Mouse (Mus musculus) hindbrain, embryonic 15.5 days (tissue): ENCODE data around the gene Zcrb1. TPM values are rescaled to one million over a fixed set of nuclear protein-coding genes. Genes with fewer than 3 reads are reported as not detected.

Experiments
- ATAC-seq: fragments of 200-750 bp; cut with Nextera tagmentation; 2 replicates; pipeline ENCODE4 v1.8.0; 2017; ENCODE audit warnings: low read depth, moderate number of reproducible peaks, moderate TSS enrichment; ENCODE audit not compliant: low FRiP score
- H3K27ac ChIP-seq: fragments of 300-500 bp; sonication (generic); replicated peaks from 2 replicates; pipeline ENCODE4 v1.5.1; 2015; ENCODE audit warnings: mild to moderate bottlenecking, inconsistent platforms
- H3K27me3 ChIP-seq: fragments of 300-500 bp; sonication (generic); 2 replicates; pipeline ENCODE4 v1.6.1; 2015; ENCODE audit warnings: control low read depth, inconsistent platforms
- H3K36me3 ChIP-seq: fragments of 300-500 bp; sonication (generic); 2 replicates; pipeline ENCODE4 v1.6.1; 2015; ENCODE audit warnings: control low read depth, inconsistent platforms
- H3K4me1 ChIP-seq: fragments of 300-500 bp; sonication (generic); replicated peaks from 2 replicates; pipeline ENCODE4 v1.6.1; 2015; ENCODE audit warnings: control low read depth, inconsistent platforms
- H3K4me2 ChIP-seq: fragments of 300-500 bp; sonication (generic); 2 replicates; pipeline ENCODE4 v1.6.1; 2015; ENCODE audit warnings: moderate library complexity, mild to moderate bottlenecking, inconsistent platforms
- H3K4me3 ChIP-seq: fragments of 300-500 bp; sonication (generic); 2 replicates; pipeline ENCODE4 v1.5.1; 2015; ENCODE audit warnings: mild to moderate bottlenecking, inconsistent platforms
- H3K9ac ChIP-seq: fragments of 300-500 bp; sonication (generic); 2 replicates; pipeline ENCODE4 v1.6.1; 2015; ENCODE audit warnings: inconsistent platforms
- H3K9me3 ChIP-seq: fragments of 300-500 bp; sonication (generic); 2 replicates; pipeline ENCODE4 v1.6.1; 2016; ENCODE audit warnings: control low read depth, inconsistent platforms
- WGBS: fragments of 180-500 bp; shearing (Covaris S2); methylation state at CpG from one replicate; pipeline ENCODE4 v1.1.7; 2015; 5-methylcytosine and 5-hydroxymethylcytosine counted together
- polyA plus RNA-seq: library from polyadenylated mRNA; unstranded; fragments of >200 nt; fragmentation: Nextera tagmentation; extraction: Ambion mirVana; gene quantifications from 2 replicates; pipeline ENCODE4 v1.2.1, GENCODE M21; 2015

Gene Zcrb1
- 147 and 158 TPM in 2 replicates for polyA plus RNA-seq

- peak; percentile 96 for ATAC-seq
- Histone ChIP-seq H3K4me1 (peaks cover 44% of the 10 kb centered on the region), H3K9ac (peak within 1 kb of the TSS; percentile 92), H3K4me3 (peak within 1 kb of the TSS; percentile 97), H3K9me3 (no peaks in the 10 kb centered on the region), H3K4me2 (peak within 1 kb of the TSS; percentile 79), H3K36me3 (peaks cover 16% of the 10 kb centered on the region; the same call in 1 of the 2 replicates), H3K27me3 (no peaks in the 10 kb centered on the region), H3K27ac (peak within 1 kb of the TSS; percentile 86)
- WGBS: under 1% methylated on average over 91 of the region's 100 CpGs
These were observed at the start of gene Zcrb1, which contains the start of gene Pphln1 for GRCm38 (mm10) chr15:93397826-93398698. Gene Zcrb1, minus strand, starts transcription at chr15:93398334. Gene Pphln1, plus strand, starts transcription at chr15:93398350.

- Histone ChIP-seq H3K4me3 (no peak overlapping the region), H3K36me3 (peaks cover 13% of the 10 kb centered on the region), H3K27me3 (no peaks in the 10 kb centered on the region), H3K9ac (no peak overlapping the region), H3K4me2 (no peak overlapping the region), H3K9me3 (no peaks in the 10 kb centered on the region), H3K27ac (no peak overlapping the region), H3K4me1 (no peaks in the 10 kb centered on the region; the same call in 1 of the 2 replicates)
- ATAC-seq: no peak
- WGBS: 93% methylated on average over 6 of the region's 6 CpGs
These were observed 45.5 kb upstream of the Zcrb1 start for GRCm38 (mm10) chr15:93443676-93444075.

GRCm38 (mm10) chr15:93442271-93442670, 44.1 kb upstream of the Zcrb1 start:
- Histone ChIP-seq H3K4me3 (no peak overlapping the region), H3K9ac (no peak overlapping the region), H3K9me3 (no peaks in the 10 kb centered on the region), H3K27me3 (no peaks in the 10 kb centered on the region), H3K27ac (no peak overlapping the region), H3K4me2 (no peak overlapping the region), H3K36me3 (peaks cover 13% of the 10 kb centered on the region), H3K4me1 (no peaks in the 10 kb centered on the region; the same call in 1 of the 2 replicates)
- WGBS: 95% methylated on average over 4 of the region's 4 CpGs
- ATAC-seq: no peak

GRCm38 (mm10) chr15:93438663-93439062, 40.5 kb upstream of the Zcrb1 start:
- ATAC-seq: 0 out of 2 replicates have a peak, but pooled peaks have one; percentile 48
- WGBS: 47% methylated on average over 5 of the region's 5 CpGs
- Histone ChIP-seq H3K27ac (no peak overlapping the region), H3K36me3 (peaks cover 13% of the 10 kb centered on the region), H3K4me2 (no peak overlapping the region), H3K9me3 (no peaks in the 10 kb centered on the region), H3K27me3 (no peaks in the 10 kb centered on the region), H3K9ac (no peak overlapping the region), H3K4me1 (peaks cover 3% of the 10 kb centered on the region; the same call in 1 of the 2 replicates), H3K4me3 (no peak overlapping the region)

GRCm38 (mm10) chr15:93435998-93436397, 37.9 kb upstream of the Zcrb1 start:
- ATAC-seq: no peak
- no peak overlapping the region for H3K27ac ChIP-seq
- H3K4me2 ChIP-seq: no peak overlapping the region
- peaks cover 3% of the 10 kb centered on the region; the same call in 1 of the 2 replicates for H3K4me1 ChIP-seq
- no peaks in the 10 kb centered on the region for H3K9me3 ChIP-seq
- H3K27me3 ChIP-seq: no peaks in the 10 kb centered on the region
- H3K36me3 ChIP-seq: no peaks in the 10 kb centered on the region
- no peak overlapping the region for H3K4me3 ChIP-seq
- WGBS: 93% methylated on average over 12 of the region's 12 CpGs
- H3K9ac ChIP-seq: no peak overlapping the region

- ATAC-seq: no peak
- peaks cover 3% of the 10 kb centered on the region; the same call in 1 of the 2 replicates for H3K4me1 ChIP-seq
- no peak overlapping the region for H3K27ac ChIP-seq
- H3K9me3 ChIP-seq: no peaks in the 10 kb centered on the region
- WGBS: 43% methylated on average over 11 of the region's 11 CpGs
- H3K36me3 ChIP-seq: no peaks in the 10 kb centered on the region
- no peak overlapping the region for H3K4me2 ChIP-seq
- H3K4me3 ChIP-seq: no peak overlapping the region
- no peaks in the 10 kb centered on the region for H3K27me3 ChIP-seq
- H3K9ac ChIP-seq: no peak overlapping the region
These were observed 35.7 kb upstream of the Zcrb1 start for GRCm38 (mm10) chr15:93433811-93434210.

GRCm38 (mm10) chr15:93422537-93422936, 24.4 kb upstream of the Zcrb1 start:
- no peaks in the 10 kb centered on the region for H3K27me3 ChIP-seq
- no peak overlapping the region for H3K9ac ChIP-seq
- H3K9me3 ChIP-seq: no peaks in the 10 kb centered on the region
- 97% methylated on average over 1 of the region's 1 CpGs for WGBS
- no peak overlapping the region for H3K4me3 ChIP-seq
- H3K4me1 ChIP-seq: no peaks in the 10 kb centered on the region
- no peak overlapping the region for H3K4me2 ChIP-seq
- no peaks in the 10 kb centered on the region for H3K36me3 ChIP-seq
- ATAC-seq: no peak
- no peak overlapping the region for H3K27ac ChIP-seq

- H3K9ac ChIP-seq: no peak overlapping the region
- no peak for ATAC-seq
- H3K4me1 ChIP-seq: no peaks in the 10 kb centered on the region
- H3K36me3 ChIP-seq: no peaks in the 10 kb centered on the region
- no peak overlapping the region for H3K4me2 ChIP-seq
- H3K9me3 ChIP-seq: no peaks in the 10 kb centered on the region
- no peaks in the 10 kb centered on the region for H3K27me3 ChIP-seq
- no peak overlapping the region for H3K27ac ChIP-seq
- 85% methylated on average over 7 of the region's 7 CpGs for WGBS
- no peak overlapping the region for H3K4me3 ChIP-seq
These were observed 22.5 kb upstream of the Zcrb1 start for GRCm38 (mm10) chr15:93420596-93420995.

GRCm38 (mm10) chr15:93416300-93416699, 18.2 kb upstream of the Zcrb1 start:
- Histone ChIP-seq H3K4me1 (no peaks in the 10 kb centered on the region), H3K27ac (no peak overlapping the region), H3K4me3 (no peak overlapping the region), H3K9ac (no peak overlapping the region), H3K4me2 (no peak overlapping the region), H3K9me3 (no peaks in the 10 kb centered on the region), H3K27me3 (no peaks in the 10 kb centered on the region), H3K36me3 (peaks cover 13% of the 10 kb centered on the region)
- 92% methylated on average over 6 of the region's 6 CpGs for WGBS
- no peak for ATAC-seq

- 91% methylated on average over 9 of the region's 9 CpGs for WGBS
- Histone ChIP-seq H3K9ac (no peak overlapping the region), H3K9me3 (no peaks in the 10 kb centered on the region), H3K36me3 (peaks cover 16% of the 10 kb centered on the region), H3K27me3 (no peaks in the 10 kb centered on the region), H3K4me2 (no peak overlapping the region), H3K4me1 (no peaks in the 10 kb centered on the region), H3K27ac (no peak overlapping the region), H3K4me3 (no peak overlapping the region)
- no peak for ATAC-seq
These were observed 16.3 kb upstream of the Zcrb1 start for GRCm38 (mm10) chr15:93414456-93414855.

- ATAC-seq: no peak
- H3K4me2 ChIP-seq: no peak overlapping the region
- H3K4me1 ChIP-seq: no peaks in the 10 kb centered on the region
- no peak overlapping the region for H3K9ac ChIP-seq
- no peaks in the 10 kb centered on the region for H3K9me3 ChIP-seq
- peaks cover 16% of the 10 kb centered on the region for H3K36me3 ChIP-seq
- WGBS: 97% methylated on average over 3 of the region's 3 CpGs
- H3K4me3 ChIP-seq: no peak overlapping the region
- no peak overlapping the region for H3K27ac ChIP-seq
- H3K27me3 ChIP-seq: no peaks in the 10 kb centered on the region
These were observed 14.3 kb upstream of the Zcrb1 start for GRCm38 (mm10) chr15:93412445-93412844.

GRCm38 (mm10) chr15:93406492-93406891, 8.4 kb upstream of the Zcrb1 start:
- Histone ChIP-seq H3K4me2 (no peak overlapping the region), H3K9ac (no peak overlapping the region), H3K36me3 (peaks cover 5% of the 10 kb centered on the region), H3K27ac (no peak overlapping the region), H3K27me3 (no peaks in the 10 kb centered on the region), H3K4me3 (no peak overlapping the region), H3K9me3 (no peaks in the 10 kb centered on the region), H3K4me1 (peaks cover 2% of the 10 kb centered on the region; the same call in 1 of the 2 replicates)
- no peak for ATAC-seq
- WGBS: 95% methylated on average over 5 of the region's 5 CpGs
